Mouse (Mus musculus) hindbrain, postnatal 0 days (tissue): ENCODE measurements around the gene Erc2. TPM values are rescaled to one million over a fixed set of nuclear protein-coding genes. Genes with fewer than 3 reads are reported as not detected.
A peak's percentile ranks its signal among the peaks of the same experiment; 100 is the strongest.

Experiments
- ATAC-seq: fragments of 200-750 bp; cut with Nextera tagmentation; 2 replicates; pipeline ENCODE4 v1.8.0; 2017; ENCODE audit warnings: mild to moderate bottlenecking, moderate TSS enrichment, moderate library complexity
- DNase-seq: peaks from one replicate; pipeline ENCODE4 v3.0.0-alpha.2; 2015; ENCODE audit warnings: low spot score
- H3K27ac ChIP-seq: fragments of 300-500 bp; sonication (generic); 2 replicates; pipeline ENCODE4 v1.5.1; 2014; ENCODE audit warnings: mild to moderate bottlenecking
- H3K27me3 ChIP-seq: fragments of 300-500 bp; sonication (generic); 2 replicates; pipeline ENCODE4 v1.6.1; 2014; ENCODE audit warnings: low read length, mixed read lengths; ENCODE audit not compliant: insufficient read depth
- H3K36me3 ChIP-seq: fragments of 300-500 bp; sonication (generic); 2 replicates; pipeline ENCODE4 v1.6.1; 2014; ENCODE audit warnings: low read length, mixed read lengths; ENCODE audit not compliant: insufficient read depth
- H3K4me1 ChIP-seq: fragments of 300-500 bp; sonication (generic); 2 replicates; pipeline ENCODE4 v1.6.1; 2014; ENCODE audit warnings: antibody characterized with exemption, low read length, mixed read lengths; ENCODE audit not compliant: insufficient read depth
- H3K4me2 ChIP-seq: fragments of 300-500 bp; sonication (generic); 2 replicates; pipeline ENCODE4 v1.6.1; 2014; ENCODE audit warnings: low read depth, mild to moderate bottlenecking, low read length, moderate library complexity, mixed read lengths
- H3K4me3 ChIP-seq: fragments of 300-500 bp; sonication (generic); 2 replicates; pipeline ENCODE4 v1.5.1; 2014; ENCODE audit warnings: low read length
- H3K9ac ChIP-seq: fragments of 300-500 bp; sonication (generic); replicated peaks from 2 replicates; pipeline ENCODE4 v1.6.1; 2014; ENCODE audit warnings: mild to moderate bottlenecking, low read length, moderate library complexity, mixed read lengths
- H3K9me3 ChIP-seq: fragments of 300-500 bp; sonication (generic); 2 replicates; pipeline ENCODE4 v1.6.1; 2016; ENCODE audit warnings: low read length, mixed read lengths
- CTCF ChIP-seq: IDR thresholded peaks from 2 replicates; pipeline ENCODE4 v1.5.1; 2016; ENCODE audit warnings: antibody characterized with exemption, control low read depth, low read depth
- WGBS: fragments of 180-500 bp; shearing (Covaris S2); extraction: QIAGEN DNeasy Blood & Tissue Kit; methylation state at CpG from one replicate; pipeline ENCODE4 v1.1.7; 2014; 5-methylcytosine and 5-hydroxymethylcytosine counted together
- polyA plus RNA-seq: library from polyadenylated mRNA; unstranded; fragments of >200 nt; fragmentation: Nextera tagmentation; extraction: Ambion mirVana; gene quantifications from 2 replicates; pipeline ENCODE4 v1.2.1, GENCODE M21; 2015
- total RNA-seq: library from RNA; depleted of rRNA; stranded (reverse); fragments of >200 nt; gene quantifications from 2 replicates; pipeline ENCODE4 v1.2.3, GENCODE M21; 2014

Erc2 gene
- total and polyA plus RNA-seq, 2 experiments from 2014 or later = 71.0 to 104 TPM

GRCm38 (mm10) chr14:28451771-28452170, 829.5 kb downstream of the Erc2 start:
- no peaks in the 10 kb centered on the region for H3K9me3 ChIP-seq
- ATAC-seq (no peak), DNase-seq (no peak)
- peaks cover 8% of the 10 kb centered on the region; the same call in 1 of the 2 replicates for H3K4me1 ChIP-seq
- no peak overlapping the region for H3K9ac ChIP-seq
- no peaks in the 10 kb centered on the region for H3K36me3 ChIP-seq
- 55% methylated on average over 9 of the region's 9 CpGs for WGBS
- no peaks in the 10 kb centered on the region for H3K27me3 ChIP-seq
- H3K4me3 ChIP-seq = no peak overlapping the region
- no peak overlapping the region for H3K4me2 ChIP-seq
- H3K27ac ChIP-seq = no peak overlapping the region
- no peak for TF ChIP-seq CTCF

DNA sequence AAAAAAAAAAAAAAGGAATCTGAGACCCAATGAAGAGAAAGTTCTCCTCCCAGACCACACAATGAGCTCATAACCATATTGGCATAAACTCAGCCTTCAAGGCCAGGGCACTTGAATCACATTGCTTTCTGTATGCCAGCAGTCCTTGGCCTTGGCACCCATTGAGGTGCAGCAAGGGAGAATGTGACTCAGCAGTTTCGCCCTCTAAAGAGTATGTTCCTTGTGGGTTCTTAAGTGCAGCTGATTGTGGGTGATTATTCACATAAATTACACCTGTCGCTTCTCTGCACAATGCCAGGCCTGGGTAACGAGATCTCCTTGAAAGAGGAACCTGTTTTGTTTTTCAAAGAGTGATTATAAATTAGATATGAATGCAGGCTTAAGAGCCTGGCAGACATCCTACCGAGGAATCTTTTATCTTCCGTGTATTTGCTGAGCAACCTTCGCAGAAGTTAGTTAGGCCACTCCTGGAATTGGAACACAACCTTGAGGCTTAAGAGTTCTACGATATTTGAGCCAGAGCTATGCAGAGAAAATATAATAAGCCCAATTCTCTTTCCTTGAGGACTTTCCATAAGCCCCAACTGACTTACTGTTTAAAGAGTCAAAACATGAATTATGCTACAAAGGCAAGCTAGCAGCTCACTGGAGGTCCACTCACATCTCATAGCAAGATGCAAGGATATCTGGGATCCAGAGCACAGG, 834.3 kb downstream of the Erc2 start:
- TF ChIP-seq CTCF = no peak
- DNase-seq (no peak), ATAC-seq (no peak)
- peaks cover 2% of the 10 kb centered on the region; the same call in 1 of the 2 replicates for H3K4me1 ChIP-seq
- H3K4me3 ChIP-seq = no peak overlapping the region
- H3K9me3 ChIP-seq = no peaks in the 10 kb centered on the region
- no peaks in the 10 kb centered on the region for H3K36me3 ChIP-seq
- H3K27ac ChIP-seq = no peak overlapping the region
- H3K27me3 ChIP-seq = no peaks in the 10 kb centered on the region
- no peak overlapping the region for H3K4me2 ChIP-seq
- WGBS = 78% methylated on average over 7 of the region's 7 CpGs
- H3K9ac ChIP-seq = no peak overlapping the region

- Histone ChIP-seq H3K36me3 (no peaks in the 10 kb centered on the region), H3K27ac (no peak overlapping the region), H3K27me3 (no peaks in the 10 kb centered on the region), H3K4me3 (no peak overlapping the region), H3K9ac (no peak overlapping the region), H3K9me3 (no peaks in the 10 kb centered on the region), H3K4me1 (no peaks in the 10 kb centered on the region), H3K4me2 (no peak overlapping the region)
- no peak for DNase-seq
- no peak for ATAC-seq
- TF ChIP-seq CTCF = no peak
- 80% methylated on average over 3 of the region's 3 CpGs for WGBS
These were observed 835.2 kb downstream of the Erc2 start for GRCm38 (mm10) chr14:28457428-28457827.

- 42% methylated on average over 5 of the region's 5 CpGs for WGBS
- no peak for TF ChIP-seq CTCF
These were observed 845.7 kb downstream of the Erc2 start for GRCm38 (mm10) chr14:28467956-28468355.

DNA sequence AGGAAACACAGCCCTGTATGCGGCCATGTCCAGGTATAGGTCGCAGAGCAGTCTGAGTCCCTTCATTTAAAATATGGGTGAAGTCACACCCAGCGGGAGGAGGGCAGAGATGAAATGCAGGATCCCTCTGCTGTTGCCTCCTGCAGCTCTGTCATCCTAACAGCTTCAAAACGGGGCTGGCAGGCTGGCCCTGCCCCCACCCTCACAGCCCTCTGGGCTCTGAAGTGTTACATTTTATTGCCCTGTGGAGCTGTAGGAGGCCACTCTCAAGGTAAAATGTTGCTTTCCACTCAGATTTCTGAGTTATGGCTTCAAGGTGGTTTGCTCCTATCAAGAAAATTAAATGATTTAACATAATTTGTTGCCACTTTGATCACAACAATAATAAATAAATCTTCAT, 847.5 kb downstream of the Erc2 start:
- H3K27me3 ChIP-seq = no peaks in the 10 kb centered on the region
- H3K36me3 ChIP-seq = no peaks in the 10 kb centered on the region
- ATAC-seq (no peak), DNase-seq (no peak)
- H3K9me3 ChIP-seq = no peaks in the 10 kb centered on the region
- no peak overlapping the region for H3K9ac ChIP-seq
- TF ChIP-seq CTCF = no peak
- no peak overlapping the region for H3K27ac ChIP-seq
- H3K4me1 ChIP-seq = peaks cover 5% of the 10 kb centered on the region; the same call in 1 of the 2 replicates
- H3K4me3 ChIP-seq = no peak overlapping the region
- 38% methylated on average over 4 of the region's 4 CpGs for WGBS
- H3K4me2 ChIP-seq = no peak overlapping the region

More at GRCm38 (mm10) chr14:28467956-28468355, 845.7 kb downstream of the Erc2 start:
- peaks cover 5% of the 10 kb centered on the region; the same call in 1 of the 2 replicates for H3K4me1 ChIP-seq
- H3K27ac ChIP-seq = no peak overlapping the region
- H3K9ac ChIP-seq = no peak overlapping the region
- no peaks in the 10 kb centered on the region for H3K9me3 ChIP-seq
- DNase-seq (no peak), ATAC-seq (no peak)
- no peak overlapping the region for H3K4me3 ChIP-seq
- H3K4me2 ChIP-seq = no peak overlapping the region
- H3K36me3 ChIP-seq = no peaks in the 10 kb centered on the region
- H3K27me3 ChIP-seq = no peaks in the 10 kb centered on the region

- DNase-seq (no peak), ATAC-seq (no peak)
- Histone ChIP-seq H3K36me3 (no peaks in the 10 kb centered on the region), H3K4me2 (no peak overlapping the region), H3K9me3 (no peaks in the 10 kb centered on the region), H3K27me3 (no peaks in the 10 kb centered on the region), H3K4me1 (peaks cover 7% of the 10 kb centered on the region; the same call in 1 of the 2 replicates), H3K9ac (no peak overlapping the region), H3K27ac (no peak overlapping the region), H3K4me3 (no peak overlapping the region)
- WGBS = 77% methylated on average over 6 of the region's 6 CpGs
- TF ChIP-seq CTCF = no peak
These were observed 848.0 kb downstream of the Erc2 start for GRCm38 (mm10) chr14:28470212-28470611.

DNA sequence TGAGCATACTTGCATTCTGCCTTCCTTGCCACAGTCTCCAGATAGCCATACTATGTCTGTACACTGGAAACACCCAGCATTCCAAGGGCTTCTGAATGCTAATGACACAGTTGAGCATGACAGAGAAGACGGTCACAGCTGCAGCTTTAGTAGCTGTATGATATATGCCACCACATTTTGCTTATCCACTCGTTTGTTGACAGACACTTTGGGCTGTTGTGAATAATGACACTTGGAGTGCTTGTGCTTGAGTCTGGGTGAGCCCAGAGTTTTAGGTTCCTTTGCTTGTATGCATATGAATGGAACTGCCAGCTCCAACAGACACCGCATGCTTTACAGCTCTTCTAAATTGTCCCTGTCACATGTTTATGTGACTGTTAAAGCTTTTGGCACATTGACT, 852.8 kb downstream of the Erc2 start:
- Histone ChIP-seq H3K27ac (peak overlapping the region; percentile 8; the same call in 1 of the 2 replicates), H3K9me3 (no peaks in the 10 kb centered on the region), H3K4me2 (peak overlapping the region; percentile 2; the same call in 1 of the 2 replicates), H3K4me3 (no peak overlapping the region), H3K4me1 (peaks cover 7% of the 10 kb centered on the region; the same call in 1 of the 2 replicates), H3K27me3 (no peaks in the 10 kb centered on the region), H3K9ac (no peak overlapping the region), H3K36me3 (no peaks in the 10 kb centered on the region)
- ATAC-seq (0 out of 2 replicates have a peak, but pooled peaks have one; percentile 43), DNase-seq (no peak)
- TF ChIP-seq CTCF = no peak
- 24% methylated on average over 3 of the region's 3 CpGs for WGBS
